Mouse (Mus musculus): ENCODE measurements around the gene Pip4k2c.

- TF ChIP-seq MAFK (IDR thresholded peaks at IDR 0.05; ENCODE audit: insufficient read depth, low read depth, low read length) (no peak), HCFC1 (IDR thresholded peaks at IDR 0.05; ENCODE audit: borderline replicate concordance, insufficient read depth, low read length) (no peak)
Measured at GRCm38 (mm10) chr10:127186451-127186850, 24.9 kb downstream of the Pip4k2c start.

All from ES-E14 (cell line).